Mouse (Mus musculus) ES-Bruce4 (cell line): ENCODE results near the gene Dmrtc1a.
"Not testable (repeated sequence)": the region's sequence is repeated elsewhere in the genome, so short reads cannot be mapped to it uniquely, and the experiment has no call there.

Source experiments
- CTCF ChIP-seq: IDR thresholded peaks from one replicate; pipeline ENCODE4 v1.8.1; 2011; ENCODE audit warnings: low read depth, low read length
- POLR2A ChIP-seq: IDR thresholded peaks from one replicate; pipeline ENCODE4 v1.8.1; 2011; ENCODE audit warnings: low read length; ENCODE audit not compliant: insufficient read depth

DNA sequence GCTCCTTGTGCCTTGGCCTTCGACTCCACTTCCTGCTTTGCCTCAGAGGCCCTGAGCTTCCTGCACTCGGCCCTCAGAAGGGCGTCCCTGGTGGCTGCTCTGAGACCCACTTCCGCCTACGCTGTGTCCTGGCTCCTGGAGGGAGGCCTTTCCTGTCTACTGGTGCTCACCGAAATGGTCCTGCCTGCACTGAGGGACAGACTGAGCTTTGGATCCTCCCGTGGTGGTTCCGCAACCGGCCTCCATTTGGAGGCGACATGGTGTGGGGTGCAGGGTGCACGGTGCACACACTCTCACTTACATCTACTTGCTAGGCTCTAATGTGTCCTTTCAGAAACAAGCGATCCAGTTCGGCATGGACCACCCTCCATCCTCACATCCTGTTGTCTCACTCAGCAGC lies 54.0 kb downstream of the Dmrtc1a start, which contains the start of gene Dmrtc1c2:
- not testable (repeated sequence) for TF ChIP-seq CTCF, POLR2A
